Mouse (Mus musculus) hindbrain, embryonic 10.5 days (tissue): ENCODE measurements around the gene Mcfd2. TPM values are rescaled to one million over a fixed set of nuclear protein-coding genes. Genes with fewer than 3 reads are reported as not detected.

ENCODE experiments used
- DNase-seq: peaks from one replicate; pipeline ENCODE4 v3.0.0-alpha.2; 2017; ENCODE audit warnings: low spot score
- H3K27ac ChIP-seq: fragments of 300-500 bp; sonication (generic); 2 replicates; pipeline ENCODE4 v1.5.1; 2016; ENCODE audit warnings: mild to moderate bottlenecking, moderate library complexity
- H3K27me3 ChIP-seq: fragments of 300-500 bp; sonication (generic); 2 replicates; pipeline ENCODE4 v1.6.1; 2016; ENCODE audit warnings: mild to moderate bottlenecking; ENCODE audit not compliant: poor library complexity, insufficient read depth, severe bottlenecking
- H3K36me3 ChIP-seq: fragments of 300-500 bp; sonication (generic); 2 replicates; pipeline ENCODE4 v1.6.1; 2016; ENCODE audit warnings: mild to moderate bottlenecking, moderate library complexity
- H3K4me1 ChIP-seq: fragments of 300-500 bp; sonication (generic); replicated peaks from 2 replicates; pipeline ENCODE4 v1.6.1; 2016; ENCODE audit warnings: mild to moderate bottlenecking
- H3K4me3 ChIP-seq: fragments of 300-500 bp; sonication (generic); 2 replicates; pipeline ENCODE4 v1.5.1; 2016; ENCODE audit warnings: mild to moderate bottlenecking, moderate library complexity
- H3K9me3 ChIP-seq: fragments of 300-500 bp; sonication (generic); 2 replicates; pipeline ENCODE4 v1.6.1; 2016; ENCODE audit warnings: mild to moderate bottlenecking, moderate library complexity
- WGBS: fragments of 180-500 bp; shearing (Covaris S2); methylation state at CpG from one replicate; pipeline ENCODE4 v1.1.7; 2016; 5-methylcytosine and 5-hydroxymethylcytosine counted together
- polyA plus RNA-seq: library from polyadenylated mRNA; unstranded; fragments of >200 nt; fragmentation: Nextera tagmentation; extraction: Ambion mirVana; gene quantifications from 2 replicates; pipeline ENCODE4 v1.2.1, GENCODE M21; 2016

Mcfd2 gene
- 70.1 and 73.3 TPM in 2 replicates for polyA plus RNA-seq

DNA sequence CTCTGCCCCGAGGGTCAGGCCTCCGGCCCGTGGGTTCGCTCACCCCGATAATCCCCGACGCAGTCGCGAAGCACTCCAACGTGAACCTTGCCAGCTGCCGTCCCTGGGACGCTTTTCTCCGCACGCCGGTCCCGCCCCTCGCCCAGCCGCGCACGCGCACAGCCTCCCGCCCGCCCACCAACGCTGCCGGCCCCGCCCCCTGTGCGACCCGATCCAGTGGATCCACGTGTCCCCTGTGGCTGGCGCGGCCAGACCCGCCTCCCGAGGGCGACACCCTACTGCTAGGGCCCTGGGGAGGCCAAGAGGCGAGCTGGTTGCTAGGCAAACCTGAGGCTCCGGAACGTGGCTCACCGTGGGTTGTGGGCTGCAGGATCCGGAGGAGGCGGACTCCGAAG, at the start of gene Mcfd2:
Gene Mcfd2 (minus strand): TSS at position 144 of the 395 bp plus-strand sequence.
- Histone ChIP-seq H3K4me1 (peaks cover 23% of the 10 kb centered on the region), H3K9me3 (peaks cover 9% of the 10 kb centered on the region; the same call in 1 of the 2 replicates), H3K4me3 (peak within 1 kb of the TSS; percentile 91), H3K27ac (peak within 1 kb of the TSS; percentile 94), H3K27me3 (peaks cover 10% of the 10 kb centered on the region; the same call in 1 of the 2 replicates), H3K36me3 (peaks cover 37% of the 10 kb centered on the region)
- DNase-seq: peak; percentile 96
- under 1% methylated on average over 41 of the region's 41 CpGs for WGBS

- Histone ChIP-seq H3K4me1 (peaks cover 60% of the 10 kb centered on the region), H3K4me3 (no peak overlapping the region)
Observed at GRCm38 (mm10) chr17:87315021-87315531, 49.3 kb upstream of the Mcfd2 start.

DNA sequence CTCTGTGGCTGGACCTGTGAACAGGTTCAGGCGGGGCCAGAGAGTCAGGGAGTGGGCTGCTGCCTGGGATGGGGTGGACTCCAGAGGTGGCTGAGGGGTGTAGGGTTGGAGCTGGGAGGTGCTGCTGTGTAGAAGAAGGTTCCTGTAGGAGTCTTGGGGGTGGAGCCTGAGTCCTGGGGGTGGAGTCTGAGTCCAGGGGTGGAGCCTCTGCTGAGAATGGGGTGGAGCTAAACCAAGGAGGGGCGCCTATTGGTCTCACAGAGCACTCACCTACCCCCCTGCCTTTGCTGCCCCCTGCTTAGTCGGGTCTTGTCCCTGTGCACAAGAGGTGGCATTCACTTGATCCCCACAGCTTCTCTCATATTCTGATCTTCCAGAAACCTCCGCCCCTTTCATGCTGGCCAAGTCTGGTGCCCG, 48.8 kb upstream of the Mcfd2 start:
- Histone ChIP-seq H3K36me3 (no peaks in the 10 kb centered on the region), H3K27ac (peak overlapping the region; percentile 31; the same call in 1 of the 2 replicates), H3K4me3 (no peak overlapping the region)

More at GRCm38 (mm10) chr17:87315021-87315531, 49.3 kb upstream of the Mcfd2 start:
- DNase-seq: peak; percentile 89
- no peaks in the 10 kb centered on the region for H3K9me3 ChIP-seq
- no peaks in the 10 kb centered on the region for H3K36me3 ChIP-seq
- peaks cover 9% of the 10 kb centered on the region; the same call in 1 of the 2 replicates for H3K27me3 ChIP-seq
- peak overlapping the region; percentile 68 for H3K27ac ChIP-seq
- WGBS: 9% methylated on average over 9 of the region's 9 CpGs

DNA sequence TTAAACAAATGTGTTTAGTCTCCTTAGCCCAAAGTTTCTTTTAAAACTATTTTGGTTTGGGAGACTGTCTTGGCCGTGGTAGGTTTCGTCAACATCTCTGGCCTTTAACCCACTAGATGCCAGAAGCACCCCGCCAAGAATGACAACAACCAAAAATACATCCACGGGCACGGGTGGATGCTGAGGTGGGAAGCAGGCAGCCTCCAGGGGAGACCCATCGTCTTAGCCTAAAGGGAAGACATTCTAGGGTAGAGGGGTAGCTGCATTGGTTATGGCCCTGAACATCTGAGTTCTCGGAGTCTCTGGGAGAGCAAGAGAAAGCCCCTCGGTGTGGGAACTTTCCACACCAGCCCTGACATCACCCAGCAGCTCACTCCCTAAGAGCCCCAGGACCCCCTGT, 48.4 kb upstream of the Mcfd2 start:
- 78% methylated on average over 8 of the region's 8 CpGs for WGBS
- no peak overlapping the region for H3K4me3 ChIP-seq
- H3K9me3 ChIP-seq: no peaks in the 10 kb centered on the region
- no peak for DNase-seq
- peak overlapping the region; percentile 31; the same call in 1 of the 2 replicates for H3K27ac ChIP-seq
- H3K27me3 ChIP-seq: peaks cover 9% of the 10 kb centered on the region; the same call in 1 of the 2 replicates
- no peaks in the 10 kb centered on the region for H3K36me3 ChIP-seq
- peaks cover 60% of the 10 kb centered on the region for H3K4me1 ChIP-seq

More for the DNA sequence above, 48.8 kb upstream of the Mcfd2 start:
- Histone ChIP-seq H3K4me1 (peaks cover 60% of the 10 kb centered on the region), H3K9me3 (no peaks in the 10 kb centered on the region), H3K27me3 (peaks cover 9% of the 10 kb centered on the region; the same call in 1 of the 2 replicates)
- DNase-seq: no peak
- WGBS: 64% methylated on average over 5 of the region's 5 CpGs

GRCm38 (mm10) chr17:87312924-87313870, 47.5 kb upstream of the Mcfd2 start:
- Histone ChIP-seq H3K27me3 (peaks cover 9% of the 10 kb centered on the region; the same call in 1 of the 2 replicates), H3K4me1 (peaks cover 60% of the 10 kb centered on the region), H3K36me3 (no peaks in the 10 kb centered on the region), H3K9me3 (no peaks in the 10 kb centered on the region), H3K27ac (0 out of 2 replicates have a peak overlapping the region, but pooled peaks have one; percentile 5), H3K4me3 (no peak overlapping the region)
- 63% methylated on average over 18 of the region's 18 CpGs for WGBS
- DNase-seq: no peak

DNA sequence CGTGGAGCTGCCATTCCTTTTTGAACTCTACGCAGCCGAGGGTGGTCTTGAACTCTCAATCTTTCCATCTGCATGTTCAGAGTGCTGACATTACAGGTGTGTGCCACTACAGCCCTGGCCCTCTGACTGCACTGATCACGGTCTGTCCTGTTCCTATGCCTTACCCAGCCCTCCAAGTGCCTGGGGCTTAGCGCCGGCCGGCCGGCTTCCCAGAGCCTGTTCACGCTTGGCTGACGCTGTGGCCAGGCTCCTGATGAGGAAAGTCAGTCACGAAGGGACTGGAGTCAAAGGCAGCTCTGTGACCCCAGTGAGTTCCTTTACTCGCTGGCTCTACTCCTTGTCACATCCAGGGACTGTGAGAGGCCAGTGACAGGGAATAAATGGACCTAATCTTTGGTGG, 46.6 kb upstream of the Mcfd2 start:
- H3K4me1 ChIP-seq: peaks cover 52% of the 10 kb centered on the region
- H3K27me3 ChIP-seq: peaks cover 9% of the 10 kb centered on the region; the same call in 1 of the 2 replicates
- H3K4me3 ChIP-seq: no peak overlapping the region
- 0 out of 2 replicates have a peak overlapping the region, but pooled peaks have one; percentile 5 for H3K27ac ChIP-seq
- 42% methylated on average over 12 of the region's 12 CpGs for WGBS
- DNase-seq: peak; percentile 44
- H3K36me3 ChIP-seq: no peaks in the 10 kb centered on the region
- no peaks in the 10 kb centered on the region for H3K9me3 ChIP-seq

GRCm38 (mm10) chr17:87310497-87310896, 44.8 kb upstream of the Mcfd2 start:
- Histone ChIP-seq H3K4me1 (peaks cover 35% of the 10 kb centered on the region), H3K9me3 (no peaks in the 10 kb centered on the region), H3K36me3 (no peaks in the 10 kb centered on the region), H3K27ac (no peak overlapping the region), H3K4me3 (no peak overlapping the region), H3K27me3 (peaks cover 9% of the 10 kb centered on the region; the same call in 1 of the 2 replicates)
- WGBS: 88% methylated on average over 7 of the region's 7 CpGs
- DNase-seq: no peak

DNA sequence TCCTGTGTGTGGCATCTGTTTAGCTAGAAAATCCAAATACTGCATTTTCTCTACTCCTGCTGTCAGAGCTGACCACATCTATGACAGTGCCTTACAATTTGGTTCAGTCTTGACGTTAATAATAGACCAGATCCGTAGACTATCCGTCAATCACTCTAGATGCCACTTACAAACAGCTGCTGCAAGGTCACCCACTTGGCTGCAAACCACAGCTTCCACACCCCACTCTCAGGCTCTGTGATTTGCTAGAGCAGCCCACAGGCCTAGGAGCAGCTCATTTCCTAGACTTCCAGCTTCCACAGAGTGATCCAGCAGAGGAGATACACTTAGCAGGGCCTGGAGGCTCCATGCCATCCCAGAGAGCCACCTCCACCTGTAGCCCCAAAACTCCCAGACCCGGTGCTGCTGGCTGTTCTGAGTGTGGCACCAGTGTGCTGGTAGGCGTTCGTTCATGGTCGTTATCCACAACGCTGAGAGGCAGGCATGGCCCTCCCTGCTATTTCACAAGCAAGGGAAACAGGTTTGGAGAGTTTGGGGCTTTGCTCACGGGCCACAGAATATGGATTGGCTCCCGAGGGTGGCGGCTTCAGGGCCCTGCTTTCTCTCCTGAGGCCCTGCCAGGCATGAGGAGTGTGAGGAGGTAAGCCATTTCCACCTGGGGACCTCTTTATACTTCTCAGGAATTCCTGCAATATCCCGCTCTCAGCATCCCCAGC, 43.5 kb upstream of the Mcfd2 start:
- no peak overlapping the region for H3K4me3 ChIP-seq
- no peak for DNase-seq
- H3K36me3 ChIP-seq: no peaks in the 10 kb centered on the region
- no peak overlapping the region for H3K27ac ChIP-seq
- peaks cover 9% of the 10 kb centered on the region; the same call in 1 of the 2 replicates for H3K27me3 ChIP-seq
- no peaks in the 10 kb centered on the region for H3K9me3 ChIP-seq
- 85% methylated on average over 12 of the region's 12 CpGs for WGBS
- peaks cover 22% of the 10 kb centered on the region for H3K4me1 ChIP-seq

DNA sequence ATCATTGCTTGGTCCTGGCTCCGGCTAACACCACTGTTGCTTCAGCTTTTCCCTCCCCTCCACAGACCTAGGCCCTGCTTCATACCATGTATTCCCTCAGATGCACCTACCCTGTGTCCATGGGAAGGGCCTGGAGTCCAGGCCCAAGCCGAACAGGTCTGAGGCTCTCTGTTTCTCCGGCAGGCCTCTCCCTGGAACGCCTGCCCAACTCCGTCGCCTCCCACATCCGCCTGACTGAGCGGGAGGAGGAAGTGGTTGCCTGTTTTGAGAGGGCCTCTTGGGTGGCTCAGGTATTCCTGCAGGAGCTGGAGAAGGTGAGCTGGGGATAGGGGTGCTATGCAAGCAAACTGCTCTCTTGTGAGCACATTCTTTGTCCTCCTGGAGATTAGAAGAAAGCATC, 41.0 kb upstream of the Mcfd2 start:
- WGBS: 80% methylated on average over 8 of the region's 8 CpGs

GRCm38 (mm10) chr17:87305065-87305464, 39.3 kb upstream of the Mcfd2 start:
- Histone ChIP-seq H3K27me3 (no peaks in the 10 kb centered on the region), H3K27ac (no peak overlapping the region), H3K4me3 (no peak overlapping the region), H3K36me3 (no peaks in the 10 kb centered on the region), H3K9me3 (no peaks in the 10 kb centered on the region), H3K4me1 (no peaks in the 10 kb centered on the region)
- no peak for DNase-seq
- 92% methylated on average over 8 of the region's 8 CpGs for WGBS

More for the DNA sequence above, 41.0 kb upstream of the Mcfd2 start:
- H3K27ac ChIP-seq: no peak overlapping the region
- H3K4me3 ChIP-seq: no peak overlapping the region
- DNase-seq: no peak
- no peaks in the 10 kb centered on the region for H3K27me3 ChIP-seq
- H3K36me3 ChIP-seq: no peaks in the 10 kb centered on the region
- peaks cover 2% of the 10 kb centered on the region; the same call in 1 of the 2 replicates for H3K4me1 ChIP-seq
- no peaks in the 10 kb centered on the region for H3K9me3 ChIP-seq

GRCm38 (mm10) chr17:87304151-87304894, 38.6 kb upstream of the Mcfd2 start:
- Histone ChIP-seq H3K27me3 (no peaks in the 10 kb centered on the region), H3K4me3 (no peak overlapping the region), H3K4me1 (no peaks in the 10 kb centered on the region), H3K9me3 (no peaks in the 10 kb centered on the region), H3K27ac (no peak overlapping the region), H3K36me3 (no peaks in the 10 kb centered on the region)
- DNase-seq: no peak
- WGBS: 86% methylated on average over 11 of the region's 11 CpGs
